Comparison of ENCODE assay signal across 14 mouse cellular contexts in the genomic region with DNA sequence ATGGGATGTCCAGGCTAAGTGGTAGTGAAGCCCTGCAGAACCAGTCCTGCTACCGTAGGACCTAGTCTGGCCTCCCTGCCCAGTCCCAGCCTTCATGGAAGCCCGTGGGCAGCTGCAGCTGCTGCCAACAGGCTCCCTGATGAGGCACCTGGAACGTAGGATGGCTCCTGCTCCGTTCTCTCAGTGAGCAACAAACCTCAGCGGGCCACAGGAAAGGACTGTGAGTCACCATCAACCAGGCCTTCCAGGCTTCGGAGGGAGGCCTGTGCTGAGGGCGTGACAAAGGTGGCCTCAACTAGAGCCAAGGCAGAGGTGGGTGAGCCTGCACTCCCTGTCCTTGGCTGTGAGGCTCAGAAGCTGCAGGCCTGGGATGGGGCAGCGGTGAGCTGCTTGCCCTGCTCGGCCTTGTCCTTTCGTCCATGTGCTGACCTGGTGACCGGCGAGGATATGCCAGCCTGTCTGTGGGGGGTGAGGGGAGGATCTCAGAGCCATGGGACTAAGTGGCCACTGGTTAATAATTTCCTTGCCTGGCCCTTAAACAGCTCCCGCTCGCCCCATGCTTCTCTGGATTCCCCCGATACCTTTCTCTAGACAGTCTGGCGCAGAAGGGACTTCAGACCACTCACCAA. TPM values are rescaled to one million over a fixed set of nuclear protein-coding genes. Genes with fewer than 3 reads are reported as not detected.
DNase-seq lines count a peak whose midpoint lies in the region; ATAC-seq and TF ChIP-seq lines count a peak whose summit lies in the region.
"Had no signal": no experiment of that assay in that cellular context is flagged by ENCODE, and none has a peak within 500 bp of the region (broad histone marks: within the 10 kb centered on the region; RNA-seq: fewer than 3 reads in every experiment).

No protein-coding gene starts in this region.

- no peak overlapping the region for H3K4me3 ChIP-seq in heart, embryonic 10.5 days
- peak overlapping the region; percentile 47; the same call in 1 of the 2 replicates for H3K4me3 ChIP-seq in embryonic facial prominence, embryonic 15.5 days (replicated peaks)
- no peak overlapping the region for H3K4me3 ChIP-seq in kidney, postnatal 0 days (replicated peaks; ENCODE audit: low read depth, low read length)
- H3K4me3 ChIP-seq in midbrain, embryonic 13.5 days (replicated peaks) = no peak overlapping the region
- H3K4me3 ChIP-seq: erythroblast, embryonic 14.5 days had no signal

- peaks cover 72% of the 10 kb centered on the region for H3K27me3 ChIP-seq in heart, embryonic 10.5 days (ENCODE audit: insufficient read depth, poor library complexity, severe bottlenecking)
- peaks cover 50% of the 10 kb centered on the region for H3K27me3 ChIP-seq in embryonic facial prominence, embryonic 15.5 days
- H3K27me3 ChIP-seq in kidney, postnatal 0 days (ENCODE audit: insufficient read depth, low read length) = no peaks in the 10 kb centered on the region
- H3K27me3 ChIP-seq in midbrain, embryonic 13.5 days = peaks cover 66% of the 10 kb centered on the region

- H3K27ac ChIP-seq in heart, embryonic 10.5 days = peak overlapping the region; percentile 29; the same call in 1 of the 2 replicates
- H3K27ac ChIP-seq in embryonic facial prominence, embryonic 15.5 days (replicated peaks) = peak overlapping the region; percentile 45
- peak overlapping the region; percentile 66; the same call in 1 of the 2 replicates for H3K27ac ChIP-seq in kidney, postnatal 0 days
- no peak overlapping the region for H3K27ac ChIP-seq in midbrain, embryonic 13.5 days

- DNase-seq in heart, embryonic 10.5 days (ENCODE audit: low spot score) = no peak
- no peak for DNase-seq in heart, postnatal 25 days (ENCODE audit: low spot score)
- peak; percentile 40 for DNase-seq in 3T3-L1 (ENCODE audit: low read depth, low spot score)
- DNase-seq in kidney, postnatal 0 days (ENCODE audit: low spot score) = no peak
- no peak for DNase-seq in heart, adult 18-20 months
- DNase-seq in heart, adult 9 months (ENCODE audit: low spot score in 2 of 2) = no peak
- DNase-seq: cerebellum, adult 9-10 months; gastrocnemius, postnatal 14 days; heart, postnatal 36 days; liver, postnatal 0 days had no signal

- H3K9ac ChIP-seq in embryonic facial prominence, embryonic 15.5 days = no peak overlapping the region
- H3K9ac ChIP-seq in kidney, postnatal 0 days (ENCODE audit: low read depth, low read length) = no peak overlapping the region
- no peak overlapping the region for H3K9ac ChIP-seq in midbrain, embryonic 13.5 days (replicated peaks)
- H3K9ac ChIP-seq: liver, postnatal 0 days had no signal

- peak overlapping the region; percentile 71 for H3K4me2 ChIP-seq in embryonic facial prominence, embryonic 15.5 days (replicated peaks)
- H3K4me2 ChIP-seq in kidney, postnatal 0 days (ENCODE audit: low read length) = peak overlapping the region; percentile 2; the same call in 1 of the 2 replicates
- H3K4me2 ChIP-seq in midbrain, embryonic 13.5 days (replicated peaks) = no peak overlapping the region

- no peaks in the 10 kb centered on the region for H3K9me3 ChIP-seq in heart, embryonic 10.5 days
- H3K9me3 ChIP-seq in embryonic facial prominence, embryonic 15.5 days (replicated peaks) = no peaks in the 10 kb centered on the region
- H3K9me3 ChIP-seq in kidney, postnatal 0 days (replicated peaks; ENCODE audit: low read length) = no peaks in the 10 kb centered on the region
- H3K9me3 ChIP-seq in midbrain, embryonic 13.5 days = no peaks in the 10 kb centered on the region

- peaks cover 54% of the 10 kb centered on the region for H3K4me1 ChIP-seq in heart, embryonic 10.5 days
- H3K4me1 ChIP-seq in embryonic facial prominence, embryonic 15.5 days = peaks cover 15% of the 10 kb centered on the region
- H3K4me1 ChIP-seq in kidney, postnatal 0 days (replicated peaks; ENCODE audit: insufficient read depth, low read length) = peaks cover 7% of the 10 kb centered on the region
- H3K4me1 ChIP-seq in midbrain, embryonic 13.5 days (replicated peaks) = peaks cover 12% of the 10 kb centered on the region

- no peak for TF ChIP-seq CTCF in kidney, postnatal 0 days (IDR thresholded peaks at IDR 0.05; ENCODE audit: low read depth)

- no peak for ATAC-seq in embryonic facial prominence, embryonic 15.5 days (ENCODE audit: insufficient number of reproducible peaks, low FRiP score, low TSS enrichment, low read depth)
- peak; percentile 55 for ATAC-seq in kidney, postnatal 0 days (replicated peaks; ENCODE audit: low FRiP score, low read depth)
- ATAC-seq in midbrain, embryonic 13.5 days = no peak
- ATAC-seq: liver, postnatal 0 days had no signal

- intact Hi-C loops in heart, postnatal 25 days (cut with DNase I) = no loop called here

- 70% methylated on average over 16 of the region's 16 CpGs for WGBS in heart, embryonic 10.5 days
- WGBS in embryonic facial prominence, embryonic 15.5 days = 78% methylated on average over 16 of the region's 16 CpGs
- WGBS in kidney, postnatal 0 days = 48% methylated on average over 16 of the region's 16 CpGs
- 86% methylated on average over 16 of the region's 16 CpGs for WGBS in midbrain, embryonic 13.5 days

- no peaks in the 10 kb centered on the region for H3K36me3 ChIP-seq in heart, embryonic 10.5 days
- H3K36me3 ChIP-seq in embryonic facial prominence, embryonic 15.5 days = no peaks in the 10 kb centered on the region
- H3K36me3 ChIP-seq in kidney, postnatal 0 days (ENCODE audit: insufficient read depth, low read length) = no peaks in the 10 kb centered on the region
- no peaks in the 10 kb centered on the region for H3K36me3 ChIP-seq in midbrain, embryonic 13.5 days

RNA-seq across cellular contexts. Expression of gene Lad1, which starts 2.5 kb away (rescaled TPM):
- 3.3 and 6.8 TPM in 2 replicates for polyA plus RNA-seq in heart, embryonic 10.5 days (2016; fragmentation: Nextera tagmentation; extraction: Ambion mirVana)
- total RNA-seq in heart, postnatal 25 days (2021) = 1 to 10 TPM; 5.6 to 6.0 TPM
- polyA plus RNA-seq in embryonic facial prominence, embryonic 15.5 days (2015; fragmentation: Nextera tagmentation; extraction: Ambion mirVana) = 57.9 and 58.0 TPM in 2 replicates
- 28.4 and 33.2 TPM in 2 replicates for polyA plus RNA-seq in kidney, postnatal 0 days (2015; fragmentation: Nextera tagmentation; extraction: Ambion mirVana)
- total RNA-seq in heart, adult 18-20 months (2021) = 1 to 10 TPM; 5.9 to 8.3 TPM
- 0.36 and 0.37 TPM in 2 replicates for polyA plus RNA-seq in midbrain, embryonic 13.5 days (2015; fragmentation: Nextera tagmentation; extraction: Ambion mirVana)
- total RNA-seq: CH12.LX had no signal
- polyA plus RNA-seq: erythroblast, embryonic 14.5 days had no signal

RNA-seq across cellular contexts. Expression of gene Tnnt2, which starts 15.3 kb away (rescaled TPM):
- 2,168 and 3,634 TPM in 2 replicates for polyA plus RNA-seq in heart, embryonic 10.5 days (2016; fragmentation: Nextera tagmentation; extraction: Ambion mirVana)
- 1,000 to 10,000 TPM; 8,717 to 8,772 TPM for total RNA-seq in heart, postnatal 25 days (2021)
- 151 and 208 TPM in 2 replicates for polyA plus RNA-seq in embryonic facial prominence, embryonic 15.5 days (2015; fragmentation: Nextera tagmentation; extraction: Ambion mirVana)
- 2.0 and 5.7 TPM in 2 replicates for polyA plus RNA-seq in kidney, postnatal 0 days (2015; fragmentation: Nextera tagmentation; extraction: Ambion mirVana)
- over 10,000 TPM in 1 of 2 experiments, 1,000 to 10,000 TPM in 1; 9,387 to 10,464 TPM for total RNA-seq in heart, adult 18-20 months (2021)
- 0.26 and 0.55 TPM in 2 replicates for polyA plus RNA-seq in midbrain, embryonic 13.5 days (2015; fragmentation: Nextera tagmentation; extraction: Ambion mirVana)
- polyA plus RNA-seq: erythroblast, embryonic 14.5 days had no signal

RNA-seq across cellular contexts. Expression of gene Tnni1, which starts 41.6 kb away (rescaled TPM):
- polyA plus RNA-seq in heart, embryonic 10.5 days (2016; fragmentation: Nextera tagmentation; extraction: Ambion mirVana) = 2,290 and 3,821 TPM in 2 replicates
- 1 to 10 TPM; 2.0 to 2.3 TPM for total RNA-seq in heart, postnatal 25 days (2021)
- 297 and 410 TPM in 2 replicates for polyA plus RNA-seq in embryonic facial prominence, embryonic 15.5 days (2015; fragmentation: Nextera tagmentation; extraction: Ambion mirVana)
- 7.9 and 8.9 TPM in 2 replicates for polyA plus RNA-seq in kidney, postnatal 0 days (2015; fragmentation: Nextera tagmentation; extraction: Ambion mirVana)
- total RNA-seq in heart, adult 18-20 months (2021) = 1 to 10 TPM; 1.5 to 1.7 TPM
- 0.20 and 0.34 TPM in 2 replicates for polyA plus RNA-seq in midbrain, embryonic 13.5 days (2015; fragmentation: Nextera tagmentation; extraction: Ambion mirVana)
- polyA plus RNA-seq: erythroblast, embryonic 14.5 days had no signal

RNA-seq across cellular contexts. Expression of gene Phlda3, which starts 54.9 kb away (rescaled TPM):
- 63.2 and 65.3 TPM in 2 replicates for polyA plus RNA-seq in heart, embryonic 10.5 days (2016; fragmentation: Nextera tagmentation; extraction: Ambion mirVana)
- 10 to 100 TPM; 12.9 to 14.6 TPM for total RNA-seq in heart, postnatal 25 days (2021)
- polyA plus RNA-seq in embryonic facial prominence, embryonic 15.5 days (2015; fragmentation: Nextera tagmentation; extraction: Ambion mirVana) = 113 and 119 TPM in 2 replicates
- 76.4 and 78.4 TPM in 2 replicates for polyA plus RNA-seq in kidney, postnatal 0 days (2015; fragmentation: Nextera tagmentation; extraction: Ambion mirVana)
- total RNA-seq in heart, adult 18-20 months (2021) = 10 to 100 TPM; 11.0 to 11.7 TPM
- 12.5 and 14.8 TPM in 2 replicates for polyA plus RNA-seq in midbrain, embryonic 13.5 days (2015; fragmentation: Nextera tagmentation; extraction: Ambion mirVana)

Comparison
In these comparisons a context has a peak if more than half of its experiments do, and no peak if none do; other contexts are left out.
1. RNA of gene Tnnt2, which starts 15.3 kb away (polyA plus RNA-seq): 2,168 to 3,634 TPM in heart, embryonic 10.5 days and 151 to 208 TPM in embryonic facial prominence, embryonic 15.5 days; 2.0 to 5.7 TPM in kidney, postnatal 0 days and 0.26 to 0.55 TPM in midbrain, embryonic 13.5 days; every median in the first group is over 10 times any median in the second.
2. RNA of gene Tnni1, which starts 41.6 kb away (polyA plus RNA-seq): 2,290 to 3,821 TPM in heart, embryonic 10.5 days and 297 to 410 TPM in embryonic facial prominence, embryonic 15.5 days; 7.9 to 8.9 TPM in kidney, postnatal 0 days and 0.20 to 0.34 TPM in midbrain, embryonic 13.5 days; every median in the first group is over 10 times any median in the second.